Mouse (Mus musculus) heart, postnatal 0 days (tissue): ENCODE data around the gene Gm37240.

Experiments
- CTCF ChIP-seq: IDR thresholded peaks from 2 replicates; pipeline ENCODE4 v1.5.1; 2016; ENCODE audit warnings: antibody characterized with exemption, control low read depth, low read depth
- EP300 ChIP-seq: IDR thresholded peaks from 2 replicates; pipeline ENCODE4 v1.6.1; 2016; ENCODE audit warnings: antibody characterized with exemption, low read depth

DNA sequence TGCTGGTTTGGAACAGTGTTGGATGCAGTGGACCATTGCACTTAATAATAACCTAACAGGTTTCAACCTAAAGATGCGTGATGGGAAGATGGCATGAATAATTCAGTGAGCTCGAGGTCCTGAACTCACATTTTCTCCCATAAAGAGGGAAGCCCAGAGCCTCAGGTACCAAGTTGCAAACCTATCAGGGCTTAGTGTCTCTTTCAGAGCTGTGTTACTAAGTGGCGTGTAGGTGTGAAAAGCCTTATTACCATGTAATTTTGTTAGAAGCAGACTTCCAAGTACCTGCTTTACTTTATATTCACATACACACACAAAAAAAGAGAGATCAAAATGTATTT lies 548.6 kb downstream of the Gm37240 start:
- TF ChIP-seq CTCF (no peak), EP300 (no peak)
